Mouse (Mus musculus) kidney, embryonic 16.5 days (tissue): ENCODE results near the gene Apoh. TPM values are rescaled to one million over a fixed set of nuclear protein-coding genes. Genes with fewer than 3 reads are reported as not detected.

Source experiments
- ATAC-seq: fragments of 200-750 bp; cut with Nextera tagmentation; 2 replicates; pipeline ENCODE4 v1.8.0; 2017; ENCODE audit warnings: moderate TSS enrichment; ENCODE audit not compliant: low FRiP score, low TSS enrichment
- H3K27ac ChIP-seq: fragments of 300-500 bp; sonication (generic); 2 replicates; pipeline ENCODE4 v1.5.1; 2014; ENCODE audit warnings: low read length
- H3K27me3 ChIP-seq: fragments of 300-500 bp; sonication (generic); 2 replicates; pipeline ENCODE4 v1.6.1; 2014; ENCODE audit warnings: low read length, control low read depth, mixed read lengths; ENCODE audit not compliant: insufficient read depth
- H3K36me3 ChIP-seq: fragments of 300-500 bp; sonication (generic); 2 replicates; pipeline ENCODE4 v1.6.1; 2014; ENCODE audit warnings: low read length, control low read depth, mixed read lengths; ENCODE audit not compliant: insufficient read depth
- H3K4me1 ChIP-seq: fragments of 300-500 bp; sonication (generic); 2 replicates; pipeline ENCODE4 v1.6.1; 2014; ENCODE audit warnings: low read length, control low read depth, mixed read lengths; ENCODE audit not compliant: insufficient read depth
- H3K4me2 ChIP-seq: fragments of 300-500 bp; sonication (generic); replicated peaks from 2 replicates; pipeline ENCODE4 v1.6.1; 2014; ENCODE audit warnings: low read depth, low read length
- H3K4me3 ChIP-seq: fragments of 300-500 bp; sonication (generic); 2 replicates; pipeline ENCODE4 v1.5.1; 2014; ENCODE audit warnings: mild to moderate bottlenecking, low read length
- H3K9ac ChIP-seq: fragments of 300-500 bp; sonication (generic); replicated peaks from 2 replicates; pipeline ENCODE4 v1.6.1; 2014; ENCODE audit warnings: low read length
- H3K9me3 ChIP-seq: fragments of 300-500 bp; sonication (generic); 2 replicates; pipeline ENCODE4 v1.6.1; 2016; ENCODE audit warnings: low read length, control low read depth
- WGBS: fragments of 180-500 bp; shearing (Covaris S2); extraction: QIAGEN DNeasy Blood & Tissue Kit; methylation state at CpG from one replicate; pipeline ENCODE4 v1.1.7; 2014; 5-methylcytosine and 5-hydroxymethylcytosine counted together
- polyA plus RNA-seq: library from polyadenylated mRNA; unstranded; fragments of >200 nt; fragmentation: Nextera tagmentation; extraction: Ambion mirVana; gene quantifications from 2 replicates; pipeline ENCODE4 v1.2.1, GENCODE M21; 2015

Gene Apoh
- polyA plus RNA-seq, 1 experiment from 2014 or later = 2.4 TPM

GRCm38 (mm10) chr11:108364945-108365589 lies 21.9 kb downstream of the Apoh start:
- Histone ChIP-seq H3K9me3 (no peaks in the 10 kb centered on the region), H3K4me3 (no peak overlapping the region), H3K36me3 (no peaks in the 10 kb centered on the region), H3K27me3 (no peaks in the 10 kb centered on the region), H3K9ac (no peak overlapping the region), H3K4me1 (peaks cover 8% of the 10 kb centered on the region; the same call in 1 of the 2 replicates), H3K27ac (no peak overlapping the region), H3K4me2 (no peak overlapping the region)
- no peak for ATAC-seq
- 28% methylated on average over 6 of the region's 7 CpGs for WGBS

- H3K9me3 ChIP-seq = no peaks in the 10 kb centered on the region
- no peak overlapping the region for H3K4me3 ChIP-seq
- H3K27me3 ChIP-seq = no peaks in the 10 kb centered on the region
- no peaks in the 10 kb centered on the region for H3K36me3 ChIP-seq
- peaks cover 8% of the 10 kb centered on the region; the same call in 1 of the 2 replicates for H3K4me1 ChIP-seq
- no peak for ATAC-seq
- H3K4me2 ChIP-seq = no peak overlapping the region
- H3K9ac ChIP-seq = no peak overlapping the region
- 43% methylated on average over 7 of the region's 7 CpGs for WGBS
- no peak overlapping the region for H3K27ac ChIP-seq
Measured at GRCm38 (mm10) chr11:108365600-108365999, 22.4 kb downstream of the Apoh start.

GRCm38 (mm10) chr11:108367046-108367445 lies 23.9 kb downstream of the Apoh start:
- H3K9ac ChIP-seq = no peak overlapping the region
- H3K36me3 ChIP-seq = no peaks in the 10 kb centered on the region
- no peak for ATAC-seq
- no peaks in the 10 kb centered on the region for H3K9me3 ChIP-seq
- H3K4me3 ChIP-seq = no peak overlapping the region
- H3K4me1 ChIP-seq = peaks cover 8% of the 10 kb centered on the region; the same call in 1 of the 2 replicates
- H3K27ac ChIP-seq = no peak overlapping the region
- H3K27me3 ChIP-seq = no peaks in the 10 kb centered on the region
- H3K4me2 ChIP-seq = no peak overlapping the region
- 76% methylated on average over 1 of the region's 1 CpGs for WGBS

GRCm38 (mm10) chr11:108376815-108377214 lies 33.7 kb downstream of the Apoh start:
- H3K4me2 ChIP-seq = no peak overlapping the region
- H3K4me1 ChIP-seq = 0 out of 2 replicates have a peak, but pooled peaks cover 3% of the 10 kb centered on the region
- ATAC-seq = no peak
- 77% methylated on average over 7 of the region's 7 CpGs for WGBS
- no peak overlapping the region for H3K27ac ChIP-seq
- H3K9ac ChIP-seq = no peak overlapping the region
- no peak overlapping the region for H3K4me3 ChIP-seq
- H3K9me3 ChIP-seq = no peaks in the 10 kb centered on the region
- no peaks in the 10 kb centered on the region for H3K36me3 ChIP-seq
- no peaks in the 10 kb centered on the region for H3K27me3 ChIP-seq

GRCm38 (mm10) chr11:108377680-108378362 lies 34.7 kb downstream of the Apoh start:
- WGBS = 37% methylated on average over 19 of the region's 19 CpGs
- Histone ChIP-seq H3K9ac (no peak overlapping the region), H3K4me1 (0 out of 2 replicates have a peak, but pooled peaks cover 3% of the 10 kb centered on the region), H3K4me3 (no peak overlapping the region), H3K9me3 (no peaks in the 10 kb centered on the region), H3K4me2 (peak overlapping the region; percentile 11; the same call in 1 of the 2 replicates), H3K36me3 (no peaks in the 10 kb centered on the region), H3K27ac (no peak overlapping the region), H3K27me3 (no peaks in the 10 kb centered on the region)
- ATAC-seq = peak; percentile 83

GRCm38 (mm10) chr11:108378363-108378751 lies 35.2 kb downstream of the Apoh start:
- H3K27ac ChIP-seq = no peak overlapping the region
- no peaks in the 10 kb centered on the region for H3K36me3 ChIP-seq
- H3K9ac ChIP-seq = no peak overlapping the region
- 74% methylated on average over 4 of the region's 4 CpGs for WGBS
- no peak overlapping the region for H3K4me2 ChIP-seq
- 0 out of 2 replicates have a peak, but pooled peaks cover 3% of the 10 kb centered on the region for H3K4me1 ChIP-seq
- H3K4me3 ChIP-seq = no peak overlapping the region
- no peak for ATAC-seq
- H3K9me3 ChIP-seq = no peaks in the 10 kb centered on the region
- H3K27me3 ChIP-seq = no peaks in the 10 kb centered on the region

- WGBS = 81% methylated on average over 3 of the region's 3 CpGs
- no peak overlapping the region for H3K27ac ChIP-seq
- H3K4me2 ChIP-seq = no peak overlapping the region
- H3K4me3 ChIP-seq = no peak overlapping the region
- no peak for ATAC-seq
- no peaks in the 10 kb centered on the region for H3K36me3 ChIP-seq
- 0 out of 2 replicates have a peak, but pooled peaks cover 3% of the 10 kb centered on the region for H3K4me1 ChIP-seq
- H3K9ac ChIP-seq = no peak overlapping the region
- H3K9me3 ChIP-seq = no peaks in the 10 kb centered on the region
- H3K27me3 ChIP-seq = no peaks in the 10 kb centered on the region
Measured at GRCm38 (mm10) chr11:108382664-108383063, 39.5 kb downstream of the Apoh start.

- no peak for ATAC-seq
- WGBS = 54% methylated on average over 4 of the region's 4 CpGs
Measured at GRCm38 (mm10) chr11:108384920-108385665, 41.9 kb downstream of the Apoh start.

GRCm38 (mm10) chr11:108385666-108386024 lies 42.5 kb downstream of the Apoh start:
- ATAC-seq = no peak
- Histone ChIP-seq H3K27me3 (no peaks in the 10 kb centered on the region), H3K4me3 (no peak overlapping the region), H3K4me1 (no peaks in the 10 kb centered on the region), H3K36me3 (no peaks in the 10 kb centered on the region), H3K9me3 (no peaks in the 10 kb centered on the region), H3K27ac (no peak overlapping the region), H3K4me2 (no peak overlapping the region), H3K9ac (no peak overlapping the region)
- 94% methylated on average over 1 of the region's 1 CpGs for WGBS

More at GRCm38 (mm10) chr11:108384920-108385665, 41.9 kb downstream of the Apoh start:
- Histone ChIP-seq H3K27me3 (no peaks in the 10 kb centered on the region), H3K9ac (no peak overlapping the region), H3K4me1 (no peaks in the 10 kb centered on the region), H3K27ac (no peak overlapping the region), H3K9me3 (no peaks in the 10 kb centered on the region), H3K36me3 (no peaks in the 10 kb centered on the region), H3K4me2 (no peak overlapping the region), H3K4me3 (no peak overlapping the region)
